Mouse (Mus musculus): ENCODE measurements around the gene Usp8.

GRCm38 (mm10) chr2:126708361-126708760, 1.2 kb downstream of the Usp8 start:
- no peak for TF ChIP-seq CTCF (conservative IDR thresholded peaks at IDR 0.05; ENCODE audit: low read length)
- TF ChIP-seq NANOG (IDR thresholded peaks at IDR 0.05; ENCODE audit: borderline replicate concordance, low read length), result no peak
- TF ChIP-seq POU5F1 (IDR thresholded peaks at IDR 0.05; ENCODE audit: borderline replicate concordance, low read length), result no peak

Measured in E14TG2a.4 (cell line).